Mouse (Mus musculus) E14TG2a.4 (cell line): ENCODE data around the gene Ubc.
"Not testable (repeated sequence)": the region's sequence is repeated elsewhere in the genome, so short reads cannot be mapped to it uniquely, and the experiment has no call there.

Experiments used
- CTCF ChIP-seq: conservative IDR thresholded peaks from 2 replicates; pipeline ENCODE4 v1.5.1; 2014; ENCODE audit warnings: low read length
- NANOG ChIP-seq: IDR thresholded peaks from 2 replicates; pipeline ENCODE4 v1.6.1; 2014; ENCODE audit warnings: borderline replicate concordance, low read length, mixed read lengths

GRCm38 (mm10) chr5:125392176-125392575, 2.2 kb upstream of the Ubc start:
- not testable (repeated sequence) for TF ChIP-seq CTCF, NANOG
